27 mouse cellular contexts compared by ENCODE assay signal in genomic region chr6:48591871-48592270, GRCm38 (mm10). TPM values are rescaled to one million over a fixed set of nuclear protein-coding genes. Genes with fewer than 3 reads are reported as not detected.
"Had no signal": no experiment of that assay in that cellular context is flagged by ENCODE, and none has a peak within 500 bp of the region (broad histone marks: within the 10 kb centered on the region; RNA-seq: fewer than 3 reads in every experiment).

No protein-coding gene starts in this region.

- H3K4me2 ChIP-seq: limb, embryonic 15.5 days; lung, embryonic 15.5 days; midbrain, embryonic 12.5 days; neural tube, embryonic 13.5 days; neural tube, embryonic 15.5 days had no signal

- H3K27ac ChIP-seq: limb, embryonic 15.5 days; liver, embryonic 14.5 days; lung, embryonic 15.5 days; midbrain, embryonic 12.5 days; neural tube, embryonic 13.5 days; neural tube, embryonic 15.5 days had no signal

- H3K27me3 ChIP-seq: limb, embryonic 15.5 days; lung, embryonic 15.5 days; midbrain, embryonic 12.5 days; neural tube, embryonic 13.5 days; neural tube, embryonic 15.5 days had no signal

- ATAC-seq: lung, postnatal 0 days; midbrain, embryonic 16.5 days had no signal

- H3K9ac ChIP-seq: limb, embryonic 15.5 days; liver, embryonic 14.5 days; lung, embryonic 15.5 days; midbrain, embryonic 12.5 days; neural tube, embryonic 13.5 days; neural tube, embryonic 15.5 days had no signal

- H3K4me3 ChIP-seq: limb, embryonic 15.5 days; lung, embryonic 15.5 days; midbrain, embryonic 12.5 days; myocyte; neural tube, embryonic 13.5 days; neural tube, embryonic 15.5 days had no signal

- DNase-seq: lung, adult 2 months; lung, postnatal 14 days; lung, postnatal 4 days; midbrain, embryonic 14.5 days; retina, postnatal 1 day; right cerebral cortex, adult 18-20 months; right cerebral cortex, postnatal 25 days; right cerebral cortex, postnatal 4 days; spleen, adult 18-20 months; thymus, adult 18-20 months; thymus, postnatal 14 days; thymus, postnatal 36 days had no signal

RNA-seq across cellular contexts. Expression of gene Gm44965, which starts 1.9 kb away (rescaled TPM):
- total RNA-seq: megakaryocyte-erythroid progenitor cell, adult 5-6 weeks had no signal
- polyA plus RNA-seq: liver, embryonic 14.5 days; lung, adult 2 months; lung, embryonic 15.5 days; lung, postnatal 0 days; midbrain, embryonic 14.5 days; midbrain, embryonic 16.5 days; neural tube, embryonic 11.5 days; neural tube, embryonic 13.5 days; neural tube, embryonic 15.5 days; small intestine, adult 2 months; stomach, embryonic 14.5 days; thymus, postnatal 0 days had no signal

RNA-seq across cellular contexts. Expression of gene Gm45021, which starts 2.5 kb away (rescaled TPM):
- total RNA-seq: megakaryocyte-erythroid progenitor cell, adult 5-6 weeks had no signal
- polyA plus RNA-seq: limb, embryonic 15.5 days; liver, embryonic 14.5 days; lung, adult 2 months; lung, embryonic 15.5 days; lung, postnatal 0 days; midbrain, embryonic 12.5 days; midbrain, embryonic 14.5 days; midbrain, embryonic 16.5 days; myocyte; neural tube, embryonic 11.5 days; neural tube, embryonic 13.5 days; neural tube, embryonic 15.5 days; small intestine, adult 2 months; stomach, embryonic 14.5 days; stomach, embryonic 16.5 days had no signal
